Mouse (Mus musculus) adrenal gland, adult 2 months (tissue): ENCODE results near the gene Surf4. TPM values are rescaled to one million over a fixed set of nuclear protein-coding genes. Genes with fewer than 3 reads are reported as not detected.
"Not testable (repeated sequence)": the region's sequence is repeated elsewhere in the genome, so short reads cannot be mapped to it uniquely, and the experiment has no call there.

Experiments
- DNase-seq: peaks from one replicate; pipeline ENCODE4 v3.0.0; 2021
- polyA plus RNA-seq: library from polyadenylated mRNA; depleted of rRNA; stranded (reverse); fragments of >200 nt; gene quantifications from 2 replicates; pipeline ENCODE4 v1.2.3, GENCODE M21; 2012; rRNA removed
- total RNA-seq, 2 experiments: library from RNA; stranded (reverse); gene quantifications; 2 replicates each; pipeline ENCODE4 v1.2.3; 2021

The Surf4 gene
- total and polyA plus RNA-seq, 3 experiments = 162 to 424 (median 168) TPM

DNA sequence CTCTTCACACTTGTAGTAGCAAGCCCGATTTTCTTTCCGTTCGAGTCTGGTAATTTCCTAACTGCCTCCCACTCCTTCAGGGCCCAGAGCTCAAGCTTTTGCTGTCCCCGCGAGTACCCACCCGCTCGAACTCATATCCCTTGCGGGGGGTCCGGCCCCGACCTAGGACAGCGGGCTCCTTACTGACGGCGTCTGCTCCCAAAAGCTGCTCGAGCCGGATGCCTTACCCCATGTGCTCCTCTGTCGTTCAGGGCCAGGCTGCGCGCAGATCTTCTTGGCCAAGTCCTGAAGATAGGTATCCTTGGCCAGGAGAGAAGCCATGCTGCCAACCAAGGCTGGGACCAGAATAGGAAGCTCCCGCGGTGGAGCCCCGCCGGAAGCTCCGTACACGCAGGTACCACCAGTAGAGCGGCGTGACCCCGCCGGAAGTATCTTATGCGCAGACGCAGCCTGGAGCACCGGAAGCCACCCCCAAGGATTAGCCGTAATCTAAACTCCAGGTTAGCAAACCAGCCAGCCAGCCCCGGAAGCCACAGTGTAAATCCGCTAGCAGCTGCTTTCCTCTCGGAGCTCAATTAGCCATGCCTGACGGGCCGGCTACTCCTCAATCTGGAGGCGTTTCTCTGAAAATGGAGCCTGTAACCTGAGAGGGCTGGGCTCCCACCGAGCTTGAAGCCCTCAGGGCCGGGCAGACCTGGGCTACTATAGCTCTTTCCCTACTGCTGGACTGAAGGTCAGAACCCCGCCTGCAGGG is 31.1 kb downstream of the Surf4 start, which contains the start of gene Surf6:
Gene Surf6, minus strand, starts transcription at position 413 of the 754 bp plus-strand sequence.
- peak; percentile 98 for DNase-seq

DNA sequence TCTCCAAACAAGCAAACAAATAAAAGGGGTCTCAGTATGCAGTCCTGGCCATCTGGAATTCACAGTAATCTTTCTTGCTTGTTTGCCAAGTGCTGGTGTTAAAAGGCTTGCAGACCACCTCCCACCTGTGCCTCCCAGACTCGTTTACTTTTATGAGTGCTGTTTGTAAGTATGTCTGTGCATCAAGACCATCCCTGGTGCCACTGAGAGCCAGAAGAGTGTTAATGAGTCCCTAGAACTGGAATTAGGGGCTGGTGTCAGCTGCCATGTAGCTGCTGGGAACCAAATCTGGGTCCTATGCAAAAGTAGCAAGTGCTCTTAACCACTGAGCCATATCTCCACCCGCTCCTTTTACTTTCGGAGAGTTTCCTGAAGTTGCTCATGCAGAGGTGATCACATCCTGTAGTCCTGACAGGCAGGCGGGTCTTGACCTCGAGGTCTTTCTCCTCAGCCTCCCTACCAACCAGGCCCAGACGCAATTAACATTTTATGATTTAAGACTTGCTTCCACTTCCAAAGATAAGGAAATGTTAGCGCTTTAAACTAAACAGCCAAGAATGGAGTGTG is 31.8 kb downstream of the Surf4 start:
- DNase-seq = no peak

DNA sequence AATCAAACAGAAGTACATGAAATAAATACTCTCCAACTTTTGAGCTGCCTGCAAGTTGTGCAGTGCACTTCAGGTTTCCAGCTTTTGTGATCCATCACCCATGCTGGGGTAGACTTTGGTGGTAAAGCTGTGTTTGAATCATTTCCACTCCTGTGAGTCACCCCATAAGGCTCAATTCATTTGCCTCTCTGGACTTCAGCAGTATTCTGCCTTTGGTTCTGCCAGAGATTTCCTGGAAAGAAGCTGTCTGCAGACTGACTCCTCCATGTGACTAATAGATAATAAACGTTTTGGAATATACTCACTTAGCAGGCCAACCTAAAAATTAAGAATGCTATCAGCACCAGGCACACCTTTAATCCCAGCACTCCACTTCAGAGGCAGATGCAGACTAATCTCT is 33.0 kb downstream of the Surf4 start:
- no peak for DNase-seq

DNA sequence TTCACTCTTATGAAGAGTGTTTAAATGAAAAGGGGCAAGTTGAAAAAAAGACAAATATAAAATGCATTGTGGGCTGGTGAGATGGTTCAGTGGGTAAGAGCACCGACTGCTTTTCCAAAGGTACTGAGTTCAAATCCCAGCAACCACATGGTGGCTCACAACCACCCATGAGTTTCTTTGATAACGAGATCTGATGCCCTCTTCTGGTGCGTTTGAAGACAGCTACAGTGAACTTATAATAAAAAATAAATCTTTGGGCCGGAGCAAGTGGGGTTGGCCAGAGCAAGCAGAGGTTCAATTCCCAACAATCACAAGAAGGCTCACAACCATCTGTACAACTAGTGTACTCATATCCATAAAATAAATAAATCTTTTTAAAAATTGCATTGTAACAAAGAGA is 37.8 kb downstream of the Surf4 start:
- DNase-seq = no peak

DNA sequence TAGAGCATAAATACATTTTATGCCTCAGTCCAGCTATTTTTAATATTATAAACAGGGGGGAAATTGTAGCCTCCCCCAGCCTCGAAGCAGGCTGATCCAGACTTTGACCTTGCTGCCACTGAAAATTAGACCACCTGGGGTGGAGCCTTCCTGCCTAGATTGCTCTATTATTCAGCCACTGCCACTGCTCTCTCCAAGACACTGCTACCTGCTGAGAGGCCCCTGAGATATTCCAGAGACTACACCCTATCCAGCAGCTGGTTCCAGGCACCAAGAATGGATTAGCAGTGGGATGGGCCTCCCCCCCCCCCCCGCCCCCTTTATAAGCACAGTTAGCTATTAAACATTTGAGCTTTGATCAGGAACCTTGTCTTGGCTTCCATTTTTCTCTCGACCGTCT is 47.6 kb downstream of the Surf4 start:
- not testable (repeated sequence) for DNase-seq

DNA sequence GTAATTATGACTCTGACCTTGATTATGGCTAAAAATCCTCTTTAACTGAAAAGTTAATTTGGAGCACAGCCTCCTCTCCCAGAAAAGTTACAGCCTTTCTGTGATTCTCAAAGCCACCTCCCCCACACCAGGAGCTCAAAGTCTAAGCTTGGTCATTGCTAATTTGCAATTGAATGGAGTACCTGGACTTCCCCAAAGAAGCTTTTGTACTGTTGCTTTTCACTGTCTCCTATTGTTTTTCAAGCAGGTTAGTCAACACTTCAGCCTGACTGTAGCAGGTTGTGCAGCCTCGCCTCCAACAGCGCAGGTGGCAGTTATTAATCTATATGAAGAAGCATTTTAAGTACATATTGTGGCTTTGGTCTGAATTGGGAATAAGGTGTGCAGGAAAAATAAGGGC is 48.2 kb downstream of the Surf4 start:
- DNase-seq = not testable (repeated sequence)

DNA sequence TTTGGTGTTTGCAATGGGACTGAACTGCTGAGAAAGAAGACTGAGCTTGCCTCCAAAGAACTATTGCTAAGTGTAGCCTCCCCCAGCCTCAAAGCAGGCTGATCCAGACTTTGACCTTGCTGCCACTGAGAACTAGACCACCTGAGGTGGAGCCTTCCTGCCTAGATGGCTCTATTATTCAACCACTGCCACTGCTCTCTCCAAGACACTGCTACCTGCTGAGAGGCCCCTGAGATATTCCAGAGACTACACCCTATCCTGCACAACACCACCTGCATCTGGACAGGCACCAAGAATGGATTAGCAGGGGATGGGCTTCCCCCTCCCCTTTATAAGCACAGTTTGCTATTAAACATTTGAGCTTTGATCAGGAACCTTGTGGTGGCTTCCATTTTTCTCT is 55.2 kb downstream of the Surf4 start:
- DNase-seq = no peak

DNA sequence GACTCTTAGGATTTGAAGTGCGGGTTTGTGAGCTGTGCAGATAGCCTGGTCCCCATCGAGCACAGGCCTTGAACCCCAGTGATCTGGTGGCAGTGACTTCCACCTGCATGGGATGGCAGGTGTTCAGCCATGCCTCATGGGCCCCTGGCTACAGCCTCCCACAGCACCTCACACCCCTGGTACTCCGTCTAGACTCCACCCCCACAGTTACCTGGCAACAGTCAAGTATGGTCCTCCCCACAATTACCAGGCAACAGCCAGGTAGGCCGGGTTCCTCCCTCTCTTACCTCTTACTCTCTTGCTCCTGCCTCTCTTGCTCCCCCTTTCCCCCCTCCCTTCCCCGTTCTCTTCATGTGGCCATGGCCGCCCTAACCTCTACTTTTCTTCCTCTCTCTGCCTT is 63.1 kb downstream of the Surf4 start:
- DNase-seq = no peak

Other genes starting within 250 kb of the Surf4 start
- gene Abo, start 68.9 kb downstream of the Surf4 start, total RNA-seq = not detected
- not detected in 2 replicates for gene Abo, start 68.9 kb downstream of the Surf4 start, polyA plus RNA-seq
- gene Surf6, start 31.0 kb downstream of the Surf4 start, total RNA-seq = 10 to 100 TPM; 23.9 to 26.6 TPM
- gene Surf6, start 31.0 kb downstream of the Surf4 start, polyA plus RNA-seq = 5.1 and 5.2 TPM in 2 replicates
- 10 to 100 TPM; 48.3 to 56.8 TPM for gene Med22, start 23.3 kb downstream of the Surf4 start, total RNA-seq
- gene Med22, start 23.3 kb downstream of the Surf4 start, polyA plus RNA-seq = 45.0 and 45.5 TPM in 2 replicates
- 100 to 1,000 TPM; 543 to 545 TPM for gene Rpl7a, start 23.2 kb downstream of the Surf4 start, total RNA-seq
- 233 and 258 TPM in 2 replicates for gene Rpl7a, start 23.2 kb downstream of the Surf4 start, polyA plus RNA-seq
- 10 to 100 TPM; 38.4 to 47.9 TPM for gene Surf2, start 17.6 kb downstream of the Surf4 start, total RNA-seq
- 22.5 and 28.5 TPM in 2 replicates for gene Surf2, start 17.6 kb downstream of the Surf4 start, polyA plus RNA-seq
- gene Surf1, start 17.4 kb downstream of the Surf4 start, total RNA-seq = 100 to 1,000 TPM; 108 to 115 TPM
- 67.9 and 77.7 TPM in 2 replicates for gene Surf1, start 17.4 kb downstream of the Surf4 start, polyA plus RNA-seq
- under 1 TPM; 0.17 to 0.29 TPM for gene Stkld1, start 119 bp upstream of the Surf4 start, total RNA-seq
- gene Stkld1, start 119 bp upstream of the Surf4 start, polyA plus RNA-seq = 0.06 and 0.48 TPM in 2 replicates
- gene Rexo4, start 30.5 kb upstream of the Surf4 start, total RNA-seq = 10 to 100 TPM; 23.6 to 41.4 TPM
- gene Rexo4, start 30.5 kb upstream of the Surf4 start, polyA plus RNA-seq = 7.1 and 10.1 TPM in 2 replicates
- gene Adamts13, start 39.5 kb upstream of the Surf4 start, total RNA-seq = not detected
- gene Adamts13, start 39.5 kb upstream of the Surf4 start, polyA plus RNA-seq = 0.04 TPM in 1 of 2 replicates, not detected in the other
- gene Cacfd1, start 76.0 kb upstream of the Surf4 start, total RNA-seq = 10 to 100 TPM; 40.2 to 52.4 TPM
- 80.1 and 109 TPM in 2 replicates for gene Cacfd1, start 76.0 kb upstream of the Surf4 start, polyA plus RNA-seq
- under 1 TPM; 0.76 to 0.78 TPM for gene Slc2a6, start 94.1 kb upstream of the Surf4 start, total RNA-seq
- 1.7 and 2.5 TPM in 2 replicates for gene Slc2a6, start 94.1 kb upstream of the Surf4 start, polyA plus RNA-seq
- gene Mymk, start 138.3 kb upstream of the Surf4 start, total RNA-seq = not detected
- gene Mymk, start 138.3 kb upstream of the Surf4 start, polyA plus RNA-seq = 0.08 TPM in 1 of 2 replicates, not detected in the other
- gene Adamtsl2, start 145.5 kb upstream of the Surf4 start, total RNA-seq = 10 to 100 TPM; 24.8 to 25.4 TPM
- 20.9 and 28.5 TPM in 2 replicates for gene Adamtsl2, start 145.5 kb upstream of the Surf4 start, polyA plus RNA-seq
- 1 to 10 TPM; 2.1 to 2.9 TPM for gene Fam163b, start 208.6 kb upstream of the Surf4 start, total RNA-seq
- gene Fam163b, start 208.6 kb upstream of the Surf4 start, polyA plus RNA-seq = 1.4 and 1.5 TPM in 2 replicates
- gene Dbh, start 231.3 kb upstream of the Surf4 start, total RNA-seq = 100 to 1,000 TPM; 348 to 637 TPM
- gene Dbh, start 231.3 kb upstream of the Surf4 start, polyA plus RNA-seq = 306 and 321 TPM in 2 replicates